Mouse (Mus musculus): ENCODE data around the gene Enox1. TPM values are rescaled to one million over a fixed set of nuclear protein-coding genes. Genes with fewer than 3 reads are reported as not detected.

Enox1 gene
- total and polyA plus RNA-seq, 3 experiments = 0.23 to 0.80 (median 0.78) TPM

DNA sequence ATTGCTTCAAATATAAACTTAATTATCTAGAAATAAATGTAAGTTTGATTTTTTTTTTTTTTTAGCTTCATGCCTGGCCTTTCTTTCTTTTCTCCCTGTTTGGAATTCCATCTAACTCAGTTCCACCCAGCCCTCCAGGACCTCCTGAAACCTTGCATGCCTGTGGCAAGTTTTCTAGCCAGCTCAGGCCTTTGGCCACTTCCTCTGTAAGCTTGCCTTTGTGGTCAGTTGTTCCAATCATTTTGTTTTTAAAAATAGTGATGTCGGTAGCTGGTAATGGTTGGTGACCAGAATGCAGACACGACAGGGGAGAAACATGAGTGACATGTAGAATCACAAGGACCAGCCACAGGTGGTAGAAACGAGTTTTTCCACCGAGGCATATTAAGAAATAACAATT, 307.4 kb downstream of the Enox1 start:
- H3K79me2 ChIP-seq (replicated peaks; ENCODE audit: control insufficient read depth, insufficient read depth, low read length) = no peaks in the 10 kb centered on the region
- H3K4me3 ChIP-seq = no peak overlapping the region
- no peaks in the 10 kb centered on the region; the same call in 1 of the 2 replicates for H3K4me1 ChIP-seq (ENCODE audit: control insufficient read depth, insufficient read depth, low read length)
- no peak for TF ChIP-seq CTCF (IDR thresholded peaks at IDR 0.05)
- no peak for TF ChIP-seq POLR2A (IDR thresholded peaks at IDR 0.05; ENCODE audit: insufficient read depth, low read depth, low read length)
- no peak for TF ChIP-seq EP300 (IDR thresholded peaks at IDR 0.05; ENCODE audit: insufficient read depth, low read depth, low read length)
- no peak for DNase-seq
- no peak overlapping the region for H3K9ac ChIP-seq (ENCODE audit: low read depth, low read length)
- H3K36me3 ChIP-seq (ENCODE audit: control insufficient read depth, insufficient read depth, low read length) = no peaks in the 10 kb centered on the region
- WGBS = 81% methylated on average over 4 of the region's 4 CpGs
- intact Hi-C loops (cut with DNase I) = no loop called here
- no peaks in the 10 kb centered on the region for H3K27me3 ChIP-seq (ENCODE audit: control insufficient read depth, insufficient read depth, low read length)
- H3K27ac ChIP-seq = no peak overlapping the region

DNA sequence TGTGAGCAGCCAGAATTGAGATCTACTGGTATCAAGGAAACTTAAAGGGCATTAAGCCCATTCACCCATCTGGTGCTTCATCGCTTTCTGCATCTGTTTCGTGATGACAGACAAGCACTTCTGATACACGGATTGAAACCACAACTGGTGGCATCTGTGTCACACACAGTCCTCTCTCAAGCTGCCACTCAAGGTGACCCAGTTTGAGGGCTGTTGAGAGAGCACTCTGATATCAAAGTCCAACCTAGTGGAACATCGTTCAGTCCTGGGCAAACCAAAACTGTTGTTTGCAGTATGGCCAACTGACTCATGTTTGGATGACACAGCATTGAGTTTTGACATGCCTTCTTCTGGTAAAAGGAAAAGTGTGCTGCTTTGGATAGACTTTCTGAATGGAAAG, 308.2 kb downstream of the Enox1 start:
- Histone ChIP-seq H3K27ac (no peak overlapping the region), H3K9ac (ENCODE audit: low read depth, low read length) (no peak overlapping the region), H3K36me3 (ENCODE audit: control insufficient read depth, insufficient read depth, low read length) (no peaks in the 10 kb centered on the region), H3K27me3 (ENCODE audit: control insufficient read depth, insufficient read depth, low read length) (no peaks in the 10 kb centered on the region), H3K4me1 (ENCODE audit: control insufficient read depth, insufficient read depth, low read length) (no peaks in the 10 kb centered on the region; the same call in 1 of the 2 replicates), H3K4me3 (no peak overlapping the region), H3K79me2 (replicated peaks; ENCODE audit: control insufficient read depth, insufficient read depth, low read length) (no peaks in the 10 kb centered on the region)
- no peak for DNase-seq
- intact Hi-C loops (cut with DNase I) = no loop called here
- TF ChIP-seq EP300 (IDR thresholded peaks at IDR 0.05; ENCODE audit: insufficient read depth, low read depth, low read length) (0 out of 2 replicates have a peak, but pooled peaks have one; percentile 26), CTCF (IDR thresholded peaks at IDR 0.05) (no peak)
- 50% methylated on average over 4 of the region's 4 CpGs for WGBS

GRCm38 (mm10) chr14:77470577-77470976, 314.0 kb downstream of the Enox1 start:
- Histone ChIP-seq H3K79me2 (replicated peaks; ENCODE audit: control insufficient read depth, insufficient read depth, low read length) (no peaks in the 10 kb centered on the region), H3K9ac (ENCODE audit: low read depth, low read length) (no peak overlapping the region), H3K27ac (no peak overlapping the region), H3K4me1 (ENCODE audit: control insufficient read depth, insufficient read depth, low read length) (no peaks in the 10 kb centered on the region; the same call in 1 of the 2 replicates), H3K4me3 (no peak overlapping the region), H3K36me3 (ENCODE audit: control insufficient read depth, insufficient read depth, low read length) (no peaks in the 10 kb centered on the region), H3K27me3 (ENCODE audit: control insufficient read depth, insufficient read depth, low read length) (no peaks in the 10 kb centered on the region)
- no peak for DNase-seq
- WGBS = 54% methylated on average over 3 of the region's 3 CpGs
- intact Hi-C loops (cut with DNase I) = no loop called here
- TF ChIP-seq CTCF (IDR thresholded peaks at IDR 0.05) (no peak), EP300 (IDR thresholded peaks at IDR 0.05; ENCODE audit: insufficient read depth, low read depth, low read length) (no peak), POLR2A (IDR thresholded peaks at IDR 0.05; ENCODE audit: insufficient read depth, low read depth, low read length) (no peak)

GRCm38 (mm10) chr14:77473501-77473900, 316.9 kb downstream of the Enox1 start:
- WGBS = 74% methylated on average over 4 of the region's 4 CpGs
- no peak overlapping the region for H3K4me3 ChIP-seq
- H3K27me3 ChIP-seq (ENCODE audit: control insufficient read depth, insufficient read depth, low read length) = no peaks in the 10 kb centered on the region
- TF ChIP-seq POLR2A (IDR thresholded peaks at IDR 0.05; ENCODE audit: insufficient read depth, low read depth, low read length) (no peak), CTCF (IDR thresholded peaks at IDR 0.05) (no peak), EP300 (IDR thresholded peaks at IDR 0.05; ENCODE audit: insufficient read depth, low read depth, low read length) (no peak)
- intact Hi-C loops (cut with DNase I) = no loop called here
- no peak for DNase-seq
- H3K36me3 ChIP-seq (ENCODE audit: control insufficient read depth, insufficient read depth, low read length) = no peaks in the 10 kb centered on the region
- no peaks in the 10 kb centered on the region; the same call in 1 of the 2 replicates for H3K4me1 ChIP-seq (ENCODE audit: control insufficient read depth, insufficient read depth, low read length)
- no peak overlapping the region for H3K27ac ChIP-seq
- H3K79me2 ChIP-seq (replicated peaks; ENCODE audit: control insufficient read depth, insufficient read depth, low read length) = no peaks in the 10 kb centered on the region
- no peak overlapping the region for H3K9ac ChIP-seq (ENCODE audit: low read depth, low read length)

DNA sequence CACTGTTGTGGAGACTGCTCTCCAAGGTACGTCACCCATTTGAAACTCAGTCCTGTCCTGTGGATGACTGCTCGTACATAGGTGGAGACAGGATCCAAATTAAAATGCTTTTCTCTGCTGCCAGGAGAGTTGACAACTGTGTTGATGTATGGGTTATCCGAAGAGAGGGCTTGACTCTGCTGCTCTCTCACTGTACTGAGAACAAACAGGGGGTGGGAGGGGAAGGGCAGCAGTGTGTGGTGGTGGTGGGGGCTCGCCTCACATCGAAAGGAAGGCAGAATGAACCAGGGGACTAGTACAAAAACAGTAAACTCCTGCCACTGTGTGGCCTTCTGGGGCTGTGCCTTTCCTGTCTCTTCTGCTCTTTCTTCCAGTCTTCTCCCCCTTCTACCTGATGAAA, 317.5 kb downstream of the Enox1 start:
- Histone ChIP-seq H3K36me3 (ENCODE audit: control insufficient read depth, insufficient read depth, low read length) (no peaks in the 10 kb centered on the region), H3K4me3 (no peak overlapping the region), H3K9ac (ENCODE audit: low read depth, low read length) (no peak overlapping the region), H3K79me2 (replicated peaks; ENCODE audit: control insufficient read depth, insufficient read depth, low read length) (no peaks in the 10 kb centered on the region), H3K27ac (no peak overlapping the region), H3K27me3 (ENCODE audit: control insufficient read depth, insufficient read depth, low read length) (no peaks in the 10 kb centered on the region), H3K4me1 (ENCODE audit: control insufficient read depth, insufficient read depth, low read length) (no peaks in the 10 kb centered on the region; the same call in 1 of the 2 replicates)
- DNase-seq = no peak
- WGBS = 61% methylated on average over 5 of the region's 5 CpGs
- TF ChIP-seq CTCF (IDR thresholded peaks at IDR 0.05) (no peak), POLR2A (IDR thresholded peaks at IDR 0.05; ENCODE audit: insufficient read depth, low read depth, low read length) (no peak), EP300 (IDR thresholded peaks at IDR 0.05; ENCODE audit: insufficient read depth, low read depth, low read length) (no peak)
- intact Hi-C loops (cut with DNase I) = no loop called here

DNA sequence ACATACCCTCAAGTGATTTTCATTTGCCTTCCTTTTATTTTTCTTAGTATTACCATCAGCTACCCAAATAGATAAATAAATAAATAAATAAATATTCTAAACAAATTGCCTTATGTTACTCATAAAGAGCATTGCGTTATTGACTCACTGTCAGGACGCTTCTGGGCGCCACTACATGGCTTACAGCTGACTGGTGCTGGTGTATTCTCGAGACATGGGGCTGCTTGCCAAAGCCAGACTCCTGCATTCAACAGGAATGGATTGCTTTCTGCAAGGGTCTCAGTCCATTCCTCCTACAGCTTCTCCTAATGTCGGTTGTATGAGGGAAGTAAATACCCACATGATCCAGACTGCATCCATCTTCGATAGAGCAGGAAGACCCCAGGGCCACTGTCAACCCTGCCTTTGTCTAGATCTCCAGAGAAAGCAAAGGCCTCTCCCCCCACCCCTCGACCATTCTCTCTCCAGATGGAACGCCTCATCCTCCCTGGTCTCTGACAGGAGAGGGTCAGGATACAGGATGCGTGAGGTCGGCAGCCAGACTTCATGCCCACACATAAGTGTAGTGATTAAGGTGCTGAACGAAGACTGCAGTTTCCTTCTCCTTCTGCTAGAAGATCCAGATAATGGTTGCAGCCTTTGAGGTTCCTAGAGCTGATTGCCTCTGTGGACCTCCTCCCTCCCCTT, 318.7 kb downstream of the Enox1 start:
- DNase-seq = no peak
- intact Hi-C loops (cut with DNase I) = no loop called here
- no peak overlapping the region for H3K4me3 ChIP-seq
- no peak overlapping the region for H3K27ac ChIP-seq
- no peaks in the 10 kb centered on the region for H3K36me3 ChIP-seq (ENCODE audit: control insufficient read depth, insufficient read depth, low read length)
- WGBS = 53% methylated on average over 11 of the region's 11 CpGs
- H3K27me3 ChIP-seq (ENCODE audit: control insufficient read depth, insufficient read depth, low read length) = no peaks in the 10 kb centered on the region
- no peak overlapping the region for H3K9ac ChIP-seq (ENCODE audit: low read depth, low read length)
- TF ChIP-seq POLR2A (IDR thresholded peaks at IDR 0.05; ENCODE audit: insufficient read depth, low read depth, low read length) (no peak), CTCF (IDR thresholded peaks at IDR 0.05) (no peak), EP300 (IDR thresholded peaks at IDR 0.05; ENCODE audit: insufficient read depth, low read depth, low read length) (no peak)
- no peaks in the 10 kb centered on the region; the same call in 1 of the 2 replicates for H3K4me1 ChIP-seq (ENCODE audit: control insufficient read depth, insufficient read depth, low read length)
- no peaks in the 10 kb centered on the region for H3K79me2 ChIP-seq (replicated peaks; ENCODE audit: control insufficient read depth, insufficient read depth, low read length)
